Mouse (Mus musculus) lung, embryonic 16.5 days (tissue): Measurements from ENCODE around the gene Atp5g2. TPM values are rescaled to one million over a fixed set of nuclear protein-coding genes. Genes with fewer than 3 reads are reported as not detected.

Experiments used
- ATAC-seq: fragments of 200-750 bp; cut with Nextera tagmentation; 2 replicates; pipeline ENCODE4 v1.8.0; 2017; ENCODE audit warnings: low read depth, mild to moderate bottlenecking, moderate library complexity
- H3K27ac ChIP-seq: fragments of 300-500 bp; sonication (generic); 2 replicates; pipeline ENCODE4 v1.5.1; 2014; ENCODE audit warnings: mild to moderate bottlenecking, control low read depth, low read length
- H3K27me3 ChIP-seq: fragments of 300-500 bp; sonication (generic); 2 replicates; pipeline ENCODE4 v1.6.1; 2014; ENCODE audit warnings: low read depth, low read length, mixed read lengths; ENCODE audit not compliant: control insufficient read depth, insufficient read depth
- H3K36me3 ChIP-seq: fragments of 300-500 bp; sonication (generic); 2 replicates; pipeline ENCODE4 v1.6.1; 2014; ENCODE audit warnings: low read length; ENCODE audit not compliant: control insufficient read depth, insufficient read depth
- H3K4me1 ChIP-seq: fragments of 300-500 bp; sonication (generic); replicated peaks from 2 replicates; pipeline ENCODE4 v1.6.1; 2014; ENCODE audit warnings: low read length, mixed read lengths; ENCODE audit not compliant: control insufficient read depth, insufficient read depth
- H3K4me2 ChIP-seq: fragments of 300-500 bp; sonication (generic); 2 replicates; pipeline ENCODE4 v1.6.1; 2014; ENCODE audit warnings: low read depth, low read length, control low read depth
- H3K4me3 ChIP-seq: fragments of 300-500 bp; sonication (generic); 2 replicates; pipeline ENCODE4 v1.5.1; 2014; ENCODE audit warnings: mild to moderate bottlenecking, low read length, control low read depth
- H3K9ac ChIP-seq: fragments of 300-500 bp; sonication (generic); 2 replicates; pipeline ENCODE4 v1.6.1; 2014; ENCODE audit warnings: low read length, control low read depth
- H3K9me3 ChIP-seq: fragments of 300-500 bp; sonication (generic); 2 replicates; pipeline ENCODE4 v1.6.1; 2016; ENCODE audit warnings: low read length; ENCODE audit not compliant: control insufficient read depth
- WGBS: fragments of 180-500 bp; shearing (Covaris S2); extraction: QIAGEN DNeasy Blood & Tissue Kit; methylation state at CpG from one replicate; pipeline ENCODE4 v1.1.7; 2014; 5-methylcytosine and 5-hydroxymethylcytosine counted together
- polyA plus RNA-seq: library from polyadenylated mRNA; unstranded; fragments of >200 nt; fragmentation: Nextera tagmentation; extraction: Ambion mirVana; gene quantifications from 2 replicates; pipeline ENCODE4 v1.2.1, GENCODE M21; 2015

Atp5g2 gene
- 73.6 and 76.2 TPM in 2 replicates for polyA plus RNA-seq

GRCm38 (mm10) chr15:102672215-102673071 is at the start of gene Atp5g2:
TSS of gene Atp5g2 (minus strand) at chr15:102672352.
- Histone ChIP-seq H3K36me3 (no peaks in the 10 kb centered on the region; the same call in 1 of the 2 replicates), H3K4me1 (peaks cover 24% of the 10 kb centered on the region), H3K27me3 (no peaks in the 10 kb centered on the region), H3K9ac (peak within 1 kb of the TSS; percentile 80), H3K9me3 (0 out of 2 replicates have a peak, but pooled peaks cover 2% of the 10 kb centered on the region), H3K27ac (peak within 1 kb of the TSS; percentile 97), H3K4me2 (peak within 1 kb of the TSS; percentile 62), H3K4me3 (peak within 1 kb of the TSS; percentile 72)
- 6% methylated on average over 37 of the region's 37 CpGs for WGBS
- ATAC-seq = no peak

GRCm38 (mm10) chr15:102721016-102721898 is 49.1 kb upstream of the Atp5g2 start:
- Histone ChIP-seq H3K9me3 (no peaks in the 10 kb centered on the region), H3K36me3 (peaks cover 9% of the 10 kb centered on the region), H3K4me3 (peak overlapping the region; percentile 68), H3K27me3 (no peaks in the 10 kb centered on the region), H3K4me1 (peaks cover 7% of the 10 kb centered on the region), H3K4me2 (peak overlapping the region; percentile 71), H3K27ac (no peak overlapping the region), H3K9ac (peak overlapping the region; percentile 78)
- ATAC-seq = peak; percentile 13; the same call in 1 of the 2 replicates
- 14% methylated on average over 14 of the region's 14 CpGs for WGBS

DNA sequence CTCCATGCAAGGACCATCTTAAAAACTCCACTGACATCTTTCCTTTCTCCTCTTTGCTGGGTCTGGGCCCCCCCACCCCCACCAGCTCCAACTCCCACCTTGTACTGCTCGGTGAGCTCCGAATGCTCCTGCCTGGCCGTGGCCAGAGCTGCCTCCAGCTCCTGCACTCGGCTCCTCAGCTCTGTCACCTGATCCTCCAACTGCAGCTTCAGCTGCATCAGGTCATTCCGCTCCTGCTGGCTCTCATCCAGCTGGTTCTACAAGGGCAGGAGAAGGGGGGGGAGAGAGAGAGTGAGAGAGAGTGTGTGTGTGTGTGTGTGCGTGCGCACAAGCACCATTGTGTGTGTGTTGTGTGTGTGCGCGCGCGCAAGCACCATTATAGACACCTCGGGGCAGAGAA is 44.0 kb upstream of the Atp5g2 start:
- H3K4me3 ChIP-seq = no peak overlapping the region
- no peaks in the 10 kb centered on the region for H3K9me3 ChIP-seq
- H3K27ac ChIP-seq = no peak overlapping the region
- peaks cover 9% of the 10 kb centered on the region for H3K4me1 ChIP-seq
- H3K4me2 ChIP-seq = no peak overlapping the region
- H3K27me3 ChIP-seq = no peaks in the 10 kb centered on the region
- H3K36me3 ChIP-seq = peaks cover 24% of the 10 kb centered on the region
- peak; percentile 42; the same call in 1 of the 2 replicates for ATAC-seq
- WGBS = 44% methylated on average over 12 of the region's 12 CpGs
- H3K9ac ChIP-seq = no peak overlapping the region

DNA sequence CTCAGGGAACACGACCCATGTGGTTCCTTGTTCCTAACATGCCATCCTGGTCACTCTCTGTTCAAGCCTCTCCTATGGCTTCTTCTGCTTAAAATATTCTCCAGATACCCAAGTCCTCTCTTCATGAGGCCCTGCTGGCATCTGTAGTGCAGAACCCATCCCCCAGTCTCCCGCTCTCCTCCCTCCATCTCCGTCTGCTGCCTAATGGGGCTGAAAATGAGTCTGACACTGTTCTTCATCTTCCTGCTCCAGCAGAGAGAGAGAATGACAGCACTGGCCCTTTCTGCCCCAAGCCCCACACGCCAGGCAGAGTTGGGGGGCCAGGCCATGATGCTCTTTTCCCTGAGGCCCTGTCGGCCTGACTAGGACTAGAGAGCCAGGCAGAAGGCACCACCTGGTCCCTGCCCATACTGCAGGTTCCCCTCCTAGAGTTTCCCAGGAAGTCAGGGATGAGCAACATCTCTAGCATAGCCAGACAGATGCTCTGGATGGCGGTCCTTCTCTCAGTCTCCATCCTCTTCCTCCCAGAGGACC is 35.7 kb upstream of the Atp5g2 start:
- Histone ChIP-seq H3K27me3 (no peaks in the 10 kb centered on the region), H3K4me2 (no peak overlapping the region), H3K9ac (no peak overlapping the region), H3K9me3 (no peaks in the 10 kb centered on the region), H3K27ac (no peak overlapping the region), H3K4me3 (no peak overlapping the region), H3K36me3 (peaks cover 27% of the 10 kb centered on the region), H3K4me1 (no peaks in the 10 kb centered on the region)
- 77% methylated on average over 6 of the region's 6 CpGs for WGBS
- ATAC-seq = no peak

DNA sequence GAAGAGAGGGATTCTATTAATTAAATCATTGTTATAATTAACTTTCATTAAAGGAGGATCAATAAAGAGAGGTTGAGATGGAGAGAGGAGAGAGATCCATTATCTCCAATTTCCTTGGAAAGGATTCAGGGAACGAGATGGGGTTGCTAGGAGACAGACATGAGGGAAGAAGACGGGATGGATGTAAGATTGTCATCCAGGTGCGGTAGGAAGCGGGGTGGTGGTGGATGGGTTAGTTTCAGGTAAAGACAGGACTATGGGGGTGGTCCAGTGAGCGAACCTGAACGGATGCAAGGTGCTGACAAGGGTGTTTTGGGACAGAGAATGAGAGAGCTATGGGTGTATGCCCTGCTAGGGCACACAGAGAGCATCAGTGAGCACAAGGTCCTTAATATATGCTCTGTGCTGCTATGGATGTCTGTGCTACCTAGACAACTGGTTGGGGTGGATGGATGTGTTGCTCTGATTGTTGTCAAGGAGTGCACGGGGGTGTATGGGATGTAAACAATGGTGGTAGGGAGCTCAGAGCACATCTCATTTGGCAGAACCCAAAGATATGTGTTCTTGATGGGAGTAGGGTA is 33.9 kb upstream of the Atp5g2 start:
- Histone ChIP-seq H3K4me3 (no peak overlapping the region), H3K27ac (no peak overlapping the region), H3K4me1 (no peaks in the 10 kb centered on the region), H3K4me2 (no peak overlapping the region), H3K9ac (no peak overlapping the region), H3K9me3 (no peaks in the 10 kb centered on the region), H3K36me3 (peaks cover 19% of the 10 kb centered on the region), H3K27me3 (no peaks in the 10 kb centered on the region)
- 71% methylated on average over 7 of the region's 7 CpGs for WGBS
- ATAC-seq = no peak

DNA sequence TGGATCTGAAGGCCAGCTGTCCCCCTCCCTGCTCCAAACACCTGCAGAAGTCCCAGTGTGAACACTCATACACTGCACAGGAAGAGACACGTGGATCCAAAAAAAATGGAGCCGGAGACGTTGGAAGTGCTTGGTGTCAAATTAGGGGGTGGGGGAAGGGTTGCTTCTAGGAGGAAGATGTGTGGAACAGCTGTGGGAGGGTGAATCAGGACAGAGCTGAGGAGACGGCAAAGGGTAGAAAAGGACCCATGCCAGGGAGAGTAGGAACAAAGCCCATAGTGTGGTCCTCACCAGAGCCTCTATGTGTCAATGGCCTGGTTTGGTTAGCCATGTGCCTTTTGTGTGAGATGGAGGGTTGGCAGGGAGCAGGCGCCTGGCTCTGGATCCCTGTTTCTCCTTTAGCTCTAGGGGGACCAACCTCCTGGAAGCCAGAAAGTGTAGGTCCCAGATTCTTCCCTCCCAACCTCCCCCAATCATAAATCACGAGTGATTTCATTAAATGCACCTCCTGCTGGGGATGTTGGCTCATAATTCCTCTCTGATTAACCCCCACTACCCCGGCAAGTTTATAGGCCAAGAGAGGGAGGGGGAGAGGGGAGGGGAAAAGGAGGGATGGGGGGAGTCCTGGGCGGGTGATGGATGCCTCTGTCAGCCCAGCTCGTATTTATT is 33.2 kb upstream of the Atp5g2 start:
- no peak for ATAC-seq
- 44% methylated on average over 9 of the region's 9 CpGs for WGBS
- no peaks in the 10 kb centered on the region for H3K27me3 ChIP-seq
- no peaks in the 10 kb centered on the region for H3K9me3 ChIP-seq
- no peak overlapping the region for H3K27ac ChIP-seq
- H3K36me3 ChIP-seq = peaks cover 13% of the 10 kb centered on the region; the same call in 1 of the 2 replicates
- no peaks in the 10 kb centered on the region for H3K4me1 ChIP-seq
- H3K4me3 ChIP-seq = no peak overlapping the region
- H3K9ac ChIP-seq = no peak overlapping the region
- H3K4me2 ChIP-seq = no peak overlapping the region

GRCm38 (mm10) chr15:102704806-102705205 is 32.7 kb upstream of the Atp5g2 start:
- 62% methylated on average over 5 of the region's 5 CpGs for WGBS
- Histone ChIP-seq H3K9me3 (no peaks in the 10 kb centered on the region), H3K27me3 (no peaks in the 10 kb centered on the region), H3K4me1 (no peaks in the 10 kb centered on the region), H3K9ac (no peak overlapping the region), H3K4me2 (no peak overlapping the region), H3K27ac (no peak overlapping the region), H3K4me3 (no peak overlapping the region), H3K36me3 (peaks cover 13% of the 10 kb centered on the region; the same call in 1 of the 2 replicates)
- ATAC-seq = no peak

- no peaks in the 10 kb centered on the region for H3K9me3 ChIP-seq
- H3K27ac ChIP-seq = no peak overlapping the region
- H3K27me3 ChIP-seq = peaks cover under 1% of the 10 kb centered on the region; the same call in 1 of the 2 replicates
- no peak for ATAC-seq
- H3K4me3 ChIP-seq = no peak overlapping the region
- H3K36me3 ChIP-seq = 0 out of 2 replicates have a peak, but pooled peaks cover 2% of the 10 kb centered on the region
- no peak overlapping the region for H3K4me2 ChIP-seq
- H3K4me1 ChIP-seq = no peaks in the 10 kb centered on the region
- no peak overlapping the region for H3K9ac ChIP-seq
- WGBS = 65% methylated on average over 3 of the region's 3 CpGs
Measured at GRCm38 (mm10) chr15:102702972-102703371, 30.8 kb upstream of the Atp5g2 start.
